ENCODE assay signal across 8 mouse cellular contexts in the genomic region with DNA sequence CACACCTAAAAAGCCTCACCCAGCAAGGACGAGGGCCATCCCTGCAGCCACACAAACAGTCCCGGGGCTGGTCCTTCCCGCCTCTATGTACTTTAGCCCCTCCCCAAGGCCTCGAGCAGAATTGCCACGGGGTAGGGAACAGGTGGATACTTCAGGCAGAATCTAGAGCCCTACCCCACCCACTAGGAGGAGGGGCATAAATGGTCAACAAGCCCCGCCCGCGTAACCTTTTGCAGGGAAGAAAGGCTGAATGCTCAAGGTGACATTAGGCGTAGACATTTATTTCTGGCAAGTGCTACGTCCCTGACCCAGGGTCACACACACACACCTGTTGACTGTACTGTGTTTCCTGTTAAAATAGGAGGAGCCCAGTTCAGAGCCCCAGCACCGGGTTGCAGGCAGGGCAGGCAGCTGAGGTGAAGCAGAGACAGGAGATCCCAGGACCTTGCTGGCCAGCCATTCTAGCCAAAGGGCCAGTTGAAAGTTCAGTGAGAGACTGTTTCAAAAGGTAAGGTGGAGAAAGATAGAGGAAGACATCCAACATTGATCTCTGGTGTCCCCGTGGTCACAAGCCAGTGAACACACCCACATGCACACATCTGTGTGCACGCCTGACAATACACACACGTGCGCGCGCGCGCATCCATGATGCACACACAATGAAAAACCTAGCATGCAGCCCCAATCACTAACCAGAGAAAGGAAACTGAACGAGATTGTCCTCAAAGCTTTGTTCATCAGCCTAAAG. TPM values are rescaled to one million over a fixed set of nuclear protein-coding genes. Genes with fewer than 3 reads are reported as not detected.
A peak's percentile ranks its signal among the peaks of the same experiment; 100 is the strongest.
DNase-seq lines count a peak whose midpoint lies in the region; ATAC-seq and TF ChIP-seq lines count a peak whose summit lies in the region.

No protein-coding gene starts in this region.

- 44% methylated on average over 20 of the region's 20 CpGs for WGBS in embryonic facial prominence, embryonic 11.5 days
- WGBS in lung, postnatal 0 days, result 47% methylated on average over 20 of the region's 20 CpGs

- H3K36me3 ChIP-seq in testis, adult 2 months (ENCODE audit: control insufficient read depth, insufficient read depth, low read length), result no peaks in the 10 kb centered on the region
- no peaks in the 10 kb centered on the region for H3K36me3 ChIP-seq in embryonic facial prominence, embryonic 11.5 days (replicated peaks; ENCODE audit: control insufficient read depth, insufficient read depth, low read depth, low read length)
- H3K36me3 ChIP-seq in lung, postnatal 0 days (ENCODE audit: insufficient read depth, low read length), result no peaks in the 10 kb centered on the region

- TF ChIP-seq EP300 in lung, postnatal 0 days (IDR thresholded peaks at IDR 0.05), result no peak

- no peaks in the 10 kb centered on the region for H3K9me3 ChIP-seq in embryonic facial prominence, embryonic 11.5 days (replicated peaks; ENCODE audit: control insufficient read depth, low read length)
- no peaks in the 10 kb centered on the region for H3K9me3 ChIP-seq in lung, postnatal 0 days (ENCODE audit: low read length)

- peak overlapping the region; percentile 49 for H3K4me3 ChIP-seq in testis, adult 2 months (ENCODE audit: control insufficient read depth, low read depth, low read length)
- H3K4me3 ChIP-seq in embryonic facial prominence, embryonic 11.5 days (ENCODE audit: low read depth, low read length), result no peak overlapping the region
- no peak overlapping the region for H3K4me3 ChIP-seq in lung, postnatal 0 days (ENCODE audit: low read depth, low read length)

- no peak overlapping the region for H3K9ac ChIP-seq in embryonic facial prominence, embryonic 11.5 days (replicated peaks; ENCODE audit: low read length)
- H3K9ac ChIP-seq in lung, postnatal 0 days (replicated peaks; ENCODE audit: low read depth), result no peak overlapping the region

- no peak overlapping the region for H3K4me2 ChIP-seq in embryonic facial prominence, embryonic 11.5 days (ENCODE audit: low read depth, low read length)
- H3K4me2 ChIP-seq in lung, postnatal 0 days (replicated peaks; ENCODE audit: low read depth, low read length), result no peak overlapping the region

- no peak overlapping the region for H3K27ac ChIP-seq in testis, adult 2 months (ENCODE audit: control insufficient read depth, insufficient read depth, low read depth, low read length)
- no peak overlapping the region for H3K27ac ChIP-seq in embryonic facial prominence, embryonic 11.5 days (replicated peaks; ENCODE audit: low read depth, low read length)
- H3K27ac ChIP-seq in lung, postnatal 0 days (ENCODE audit: low read length), result no peak overlapping the region

- no peaks in the 10 kb centered on the region for H3K27me3 ChIP-seq in testis, adult 2 months (ENCODE audit: control insufficient read depth, insufficient read depth, low read length)
- no peaks in the 10 kb centered on the region for H3K27me3 ChIP-seq in embryonic facial prominence, embryonic 11.5 days (ENCODE audit: control insufficient read depth, insufficient read depth, low read length)
- H3K27me3 ChIP-seq in lung, postnatal 0 days (replicated peaks; ENCODE audit: insufficient read depth, low read length), result no peaks in the 10 kb centered on the region

- no peak for TF ChIP-seq CTCF in testis, adult 2 months (IDR thresholded peaks at IDR 0.05; ENCODE audit: control insufficient read depth, insufficient read depth, insufficient replicate concordance, low read depth, low read length)
- no peak for TF ChIP-seq CTCF in lung, postnatal 0 days (IDR thresholded peaks at IDR 0.05)

- 0 out of 2 replicates have a peak, but pooled peaks have one; percentile 10 for ATAC-seq in embryonic facial prominence, embryonic 11.5 days (replicated peaks; ENCODE audit: insufficient number of reproducible peaks, low FRiP score, low TSS enrichment, low read depth)
- peak; percentile 84 for ATAC-seq in lung, postnatal 0 days

- no peak for DNase-seq in testis, postnatal 10 days (ENCODE audit: low spot score)
- DNase-seq in embryonic facial prominence, embryonic 11.5 days (ENCODE audit: low spot score), result no peak
- DNase-seq in kidney, adult 8-10 months, result peak; percentile 79 to 86
- DNase-seq in lung, postnatal 0 days (ENCODE audit: low spot score), result peak; percentile 72
- no peak for DNase-seq in gastrocnemius, postnatal 25 days
- DNase-seq in ovary, adult 18-20 months (ENCODE audit: low spot score), result no peak
- DNase-seq in gastrocnemius, adult 8-10 months (ENCODE audit: low spot score in 2 of 2), result no peak

- peaks cover 14% of the 10 kb centered on the region for H3K4me1 ChIP-seq in testis, adult 2 months (ENCODE audit: control insufficient read depth, insufficient read depth, low read length)
- no peaks in the 10 kb centered on the region for H3K4me1 ChIP-seq in embryonic facial prominence, embryonic 11.5 days (ENCODE audit: control insufficient read depth, insufficient read depth, low read length)
- H3K4me1 ChIP-seq in lung, postnatal 0 days (ENCODE audit: insufficient read depth, low read depth, low read length), result 0 out of 2 replicates have a peak, but pooled peaks cover 3% of the 10 kb centered on the region

- TF ChIP-seq POLR2A in testis, adult 2 months (IDR thresholded peaks at IDR 0.05; ENCODE audit: control insufficient read depth, low read depth, low read length), result no peak

RNA-seq across cellular contexts. Expression of a gene that starts 28.8 kb away (rescaled TPM):
- 196 and 202 TPM in 2 replicates for polyA plus RNA-seq in testis, adult 2 months (2012; rRNA removed)
- polyA plus RNA-seq in embryonic facial prominence, embryonic 11.5 days (2014; fragmentation: Nextera tagmentation; extraction: Ambion mirVana), result 177 and 193 TPM in 2 replicates
- polyA plus RNA-seq in lung, postnatal 0 days (2015; fragmentation: Nextera tagmentation; extraction: Ambion mirVana), result 102 and 105 TPM in 2 replicates
- total RNA-seq in gastrocnemius, postnatal 25 days (2021), result 10 to 100 TPM; 64.0 to 65.0 TPM
- total RNA-seq in gastrocnemius, adult 8-10 months (2022), result 10 to 100 TPM; 64.1 to 73.9 (median 67.9) TPM

Comparison
In these comparisons a context has a peak if more than half of its experiments do, and no peak if none do; other contexts are left out.
1. DNase-seq: peak in kidney, adult 8-10 months (2 of 2) and lung, postnatal 0 days (single experiment); none in testis, postnatal 10 days (single experiment), embryonic facial prominence, embryonic 11.5 days (single experiment), gastrocnemius, postnatal 25 days (single experiment), ovary, adult 18-20 months (single experiment) and gastrocnemius, adult 8-10 months (0 of 2).